Mouse (Mus musculus): ENCODE measurements around the gene Stim1. TPM values are rescaled to one million over a fixed set of nuclear protein-coding genes. Genes with fewer than 3 reads are reported as not detected.

Stim1 gene
- 10 to 100 TPM; 61.3 to 66.8 TPM for total RNA-seq (2021)
- long read RNA-seq, experiment 1, full-length matches to known transcripts, result 11 of 17 reads
- long read RNA-seq, experiment 1, partial matches to known transcripts, result 1 of 17 reads
- long read RNA-seq, experiment 1, other reads (novel, unspliced or antisense), result 5 of 17 reads
- long read RNA-seq, experiment 2, full-length matches to known transcripts, result 22 of 33 reads
- long read RNA-seq, experiment 2, partial matches to known transcripts, result 3 of 33 reads
- long read RNA-seq, experiment 2, other reads (novel, unspliced or antisense), result 8 of 33 reads

DNA sequence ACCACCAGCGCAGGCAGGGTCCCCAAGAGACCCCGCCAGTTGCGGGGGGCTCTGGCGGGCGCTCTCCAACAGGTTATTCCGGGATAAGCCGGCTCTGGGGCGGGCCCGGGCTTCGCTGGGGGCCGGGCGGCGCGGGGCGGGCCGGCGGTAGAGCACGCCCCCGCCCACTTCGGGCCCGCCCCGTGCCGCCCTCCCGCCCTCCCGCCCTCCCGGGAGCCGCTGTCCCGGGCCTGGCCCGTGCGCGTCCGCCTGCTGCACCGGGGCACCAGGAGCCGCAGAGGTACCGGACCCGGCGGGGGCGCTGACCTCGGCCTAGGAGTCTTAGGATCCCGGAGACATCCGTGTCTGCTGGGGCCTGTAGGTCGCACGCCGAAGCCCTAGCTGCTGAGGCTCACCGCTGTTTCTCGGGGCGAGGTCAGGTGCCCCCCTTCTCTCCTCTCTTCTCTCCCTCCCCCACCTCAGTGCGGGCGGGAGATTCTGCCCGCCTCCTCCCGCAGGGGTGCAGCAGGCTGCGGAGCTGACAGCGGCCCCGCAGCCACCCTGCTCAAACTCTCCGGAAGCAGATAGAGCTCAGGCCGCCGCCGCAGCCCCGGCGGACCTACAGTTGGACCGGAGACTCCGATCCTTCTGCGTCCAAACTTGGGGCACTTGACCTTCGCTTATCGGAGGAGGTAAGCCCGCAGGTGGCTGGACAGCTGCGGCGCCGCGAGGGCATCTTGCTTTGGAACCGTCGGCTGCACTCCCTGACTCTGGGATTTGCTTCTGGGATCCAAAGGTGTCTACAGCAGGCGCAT, at the start of gene Stim1:
Gene Stim1, plus strand, starts transcription at position 206 of the 794 bp plus-strand sequence.
- no peak for DNase-seq (ENCODE audit: low spot score in 2 of 2)
- Histone ChIP-seq H3K27ac (peak within 1 kb of the TSS; percentile 90), H3K4me3 (peak within 1 kb of the TSS; percentile 93)
- no peak for TF ChIP-seq CTCF (conservative IDR thresholded peaks at IDR 0.05)

DNA sequence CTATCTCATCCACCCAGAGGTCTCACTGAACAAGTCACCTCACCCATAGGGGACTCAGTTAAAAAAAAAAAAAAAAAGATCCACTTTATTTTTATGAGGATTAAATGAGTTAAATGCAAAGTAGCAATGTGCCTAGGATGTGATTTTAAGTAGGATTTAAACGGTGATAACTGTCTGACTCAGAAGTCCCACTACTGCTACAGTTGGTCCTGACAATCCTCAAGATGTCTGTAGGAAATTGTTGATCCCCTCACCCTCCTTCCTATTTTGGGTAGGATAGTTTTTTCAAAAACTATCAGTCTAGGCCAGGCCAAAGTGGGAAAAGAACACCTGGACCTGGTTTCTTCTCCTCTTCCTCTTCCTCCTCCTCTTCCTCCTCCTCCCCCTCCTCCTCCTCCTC, 45.7 kb upstream of the Stim1 start:
- no peak for TF ChIP-seq CTCF (conservative IDR thresholded peaks at IDR 0.05)
- DNase-seq (ENCODE audit: low spot score in 2 of 2), result no peak
- peak overlapping the region; percentile 63 for H3K27ac ChIP-seq
- H3K4me3 ChIP-seq, result no peak overlapping the region

DNA sequence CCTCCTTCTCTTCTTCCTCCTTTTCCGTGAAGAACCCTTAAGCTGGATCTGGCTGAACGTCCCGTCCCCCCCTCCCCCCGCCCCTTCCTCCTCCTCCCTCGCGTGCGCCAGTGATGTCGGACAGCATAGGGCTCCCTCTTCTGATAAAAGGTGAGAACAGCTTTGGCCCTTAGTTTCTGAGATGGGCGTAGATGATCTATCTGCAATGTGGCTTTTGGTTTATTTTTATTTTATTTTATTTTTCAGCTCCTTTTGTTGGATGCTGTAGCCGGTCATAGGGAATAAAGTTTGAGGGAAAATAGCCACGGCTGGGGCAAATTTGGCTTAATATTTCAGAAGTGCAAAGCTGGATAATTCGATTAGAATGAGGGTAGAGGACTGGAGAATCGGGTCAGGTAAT, 45.3 kb upstream of the Stim1 start:
- peak; percentile 38 to 44 for DNase-seq (ENCODE audit: low spot score in 2 of 2)
- peak overlapping the region; percentile 89 for H3K27ac ChIP-seq
- peak overlapping the region; percentile 68 for H3K4me3 ChIP-seq
- TF ChIP-seq CTCF (conservative IDR thresholded peaks at IDR 0.05), result peak; percentile 66

DNA sequence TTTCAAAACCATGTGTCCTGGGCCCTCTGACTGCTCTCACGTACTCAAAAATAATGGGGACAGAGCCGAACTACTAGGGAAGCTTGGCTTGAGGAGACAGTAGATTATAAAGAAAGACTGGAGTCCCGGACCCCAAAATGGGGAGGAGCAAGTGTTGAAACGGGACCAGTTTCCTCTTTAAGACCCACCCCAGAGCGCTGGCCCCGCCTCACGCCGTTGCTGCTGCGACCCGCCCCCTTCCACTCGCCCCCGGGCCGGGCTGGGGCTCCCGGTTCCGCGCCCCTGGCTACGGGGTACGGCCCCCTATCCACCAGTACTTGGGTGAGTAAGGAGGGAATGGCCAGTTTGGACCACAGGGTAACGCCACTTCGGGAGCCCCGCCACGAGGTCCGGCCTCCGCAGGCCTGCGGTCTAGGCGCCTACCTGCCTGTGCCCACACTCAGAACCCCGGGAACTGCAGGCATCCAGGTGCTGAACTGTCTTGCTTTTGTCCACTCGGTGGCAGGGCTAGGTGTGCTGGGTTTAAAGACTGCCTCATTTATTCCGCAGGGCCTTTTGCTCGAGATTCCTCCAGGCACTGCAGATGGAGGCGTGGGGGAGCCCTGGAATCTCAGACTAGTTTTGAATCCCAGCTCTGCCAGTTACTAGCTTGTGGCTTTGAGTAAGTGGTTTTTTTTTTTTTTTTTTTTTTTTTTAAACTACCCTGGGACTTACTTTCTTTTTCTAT, 44.6 kb upstream of the Stim1 start:
- no peak for TF ChIP-seq CTCF (conservative IDR thresholded peaks at IDR 0.05)
- H3K4me3 ChIP-seq, result peak overlapping the region; percentile 68
- peak; percentile 64 to 66 for DNase-seq (ENCODE audit: low spot score in 2 of 2)

DNA sequence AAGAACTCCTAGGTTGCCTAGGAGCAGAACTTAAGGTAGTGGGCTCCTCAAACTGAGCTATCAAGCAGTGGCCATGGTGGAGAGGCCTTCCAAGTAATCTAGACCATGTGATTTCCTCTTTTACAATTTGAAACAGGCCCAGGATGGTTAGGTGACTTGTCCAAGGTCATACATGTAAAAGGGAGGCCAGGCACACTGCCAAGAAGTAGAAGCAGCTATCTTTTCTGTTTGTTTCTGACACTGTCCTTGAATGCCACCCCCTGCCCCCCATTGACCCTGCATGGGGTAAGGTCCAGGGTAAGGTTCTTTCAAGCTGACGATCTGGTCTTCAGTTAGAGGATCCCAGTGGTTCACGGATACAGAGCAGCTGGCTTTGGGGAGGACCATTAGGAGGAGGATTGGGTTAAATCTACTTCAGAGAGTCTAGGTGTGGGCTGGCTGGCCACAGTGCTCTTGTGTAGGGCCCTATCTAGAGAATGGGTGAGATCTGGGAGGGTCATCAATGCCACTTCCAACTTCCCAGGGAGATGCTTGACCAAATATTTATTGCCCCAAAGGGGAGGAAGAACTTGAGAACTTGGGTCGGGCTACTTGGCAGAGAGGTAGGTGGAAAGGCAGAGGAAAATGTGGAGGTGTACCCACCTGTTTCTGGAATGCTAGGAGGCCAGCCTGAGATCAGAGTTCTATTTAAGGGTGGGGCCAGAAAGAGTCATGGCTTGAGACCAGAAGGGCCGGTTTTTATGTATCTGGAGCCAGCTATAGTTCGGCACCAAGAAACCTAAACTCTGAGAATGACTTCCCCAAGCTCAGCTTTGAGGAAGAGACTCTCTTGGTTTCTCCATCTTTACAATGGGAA, 43.5 kb upstream of the Stim1 start:
- no peak for DNase-seq (ENCODE audit: low spot score in 2 of 2)
- no peak overlapping the region; the same call in 1 of the 2 replicates for H3K4me3 ChIP-seq
- peak overlapping the region; percentile 89; the same call in 1 of the 2 replicates for H3K27ac ChIP-seq
- TF ChIP-seq CTCF (conservative IDR thresholded peaks at IDR 0.05), result no peak

More for the DNA sequence above, 44.6 kb upstream of the Stim1 start:
- H3K27ac ChIP-seq, result peak overlapping the region; percentile 89

DNA sequence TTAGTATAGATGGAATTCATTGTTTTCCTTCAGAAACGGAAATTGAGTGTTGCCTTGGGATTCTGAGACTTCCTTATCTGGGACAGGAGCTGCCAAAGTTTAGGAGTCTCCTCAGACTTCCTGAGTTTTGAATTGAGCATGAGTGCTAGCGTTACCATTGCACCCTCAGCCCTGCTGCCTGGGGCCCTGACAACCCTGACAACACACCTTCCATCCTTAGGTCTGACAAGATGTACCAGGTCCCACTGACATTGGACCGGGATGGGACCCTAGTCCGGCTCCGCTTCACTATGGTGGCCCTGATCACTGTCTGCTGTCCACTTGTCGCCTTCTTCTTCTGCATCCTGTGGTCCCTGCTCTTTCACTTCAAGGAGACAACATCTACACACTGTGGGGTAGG, 41.6 kb upstream of the Stim1 start:
- no peak for DNase-seq (ENCODE audit: low spot score in 2 of 2)
- TF ChIP-seq CTCF (conservative IDR thresholded peaks at IDR 0.05), result no peak

DNA sequence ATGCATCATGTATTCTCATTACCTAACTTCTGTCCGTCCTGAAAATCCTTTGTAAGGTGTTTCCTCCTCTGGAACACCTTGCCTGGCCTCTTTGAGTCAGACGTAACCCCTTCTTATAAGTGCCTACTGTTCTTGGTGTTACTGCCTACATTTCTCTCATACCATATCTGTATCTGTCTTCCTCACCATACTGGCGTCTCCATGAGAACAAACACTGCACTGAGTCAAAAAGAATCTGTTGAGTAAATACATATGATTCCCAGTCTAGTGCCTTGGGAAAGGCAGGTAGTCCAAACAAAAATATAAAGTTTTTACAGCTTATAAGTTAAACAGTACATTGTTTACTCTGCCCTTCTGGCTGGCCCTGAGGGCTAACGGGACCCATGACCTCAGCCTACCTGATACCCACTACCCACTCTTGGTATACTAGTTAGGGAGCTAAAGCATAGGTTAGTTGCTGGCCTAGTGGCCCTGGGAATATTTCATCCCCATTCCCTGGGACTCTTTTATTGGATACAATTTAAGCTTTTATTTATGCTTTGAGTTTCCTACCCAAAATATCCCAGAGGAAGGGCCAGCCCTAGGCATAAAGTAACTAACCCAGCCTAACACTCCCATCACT, 39.4 kb upstream of the Stim1 start:
- Histone ChIP-seq H3K4me3 (no peak overlapping the region), H3K27ac (no peak overlapping the region)
- DNase-seq (ENCODE audit: low spot score in 2 of 2), result no peak
- no peak for TF ChIP-seq CTCF (conservative IDR thresholded peaks at IDR 0.05)

More for the DNA sequence above, 41.6 kb upstream of the Stim1 start:
- Histone ChIP-seq H3K27ac (no peak overlapping the region), H3K4me3 (no peak overlapping the region)

DNA sequence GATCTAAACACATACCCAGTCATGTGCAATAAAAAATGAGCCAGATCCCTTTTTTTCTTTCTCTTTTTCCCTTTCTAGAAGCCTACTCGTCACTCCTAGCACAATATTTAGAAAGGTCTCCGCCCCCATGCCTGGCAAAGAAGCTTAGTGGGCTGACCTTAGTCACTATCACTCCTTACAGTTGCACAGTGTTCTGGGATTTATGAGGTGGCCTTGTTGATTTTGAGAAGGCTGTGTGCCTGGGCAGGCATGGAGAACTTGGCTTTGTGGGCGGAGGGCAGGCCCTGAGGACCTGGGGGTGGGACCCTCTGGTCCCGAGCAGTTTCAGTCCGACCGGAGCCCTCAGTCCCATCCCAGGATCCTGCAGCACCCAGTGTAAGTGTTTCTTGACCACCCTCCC, 37.8 kb upstream of the Stim1 start:
- no peak for DNase-seq (ENCODE audit: low spot score in 2 of 2)
- no peak for TF ChIP-seq CTCF (conservative IDR thresholded peaks at IDR 0.05)
- Histone ChIP-seq H3K27ac (no peak overlapping the region), H3K4me3 (no peak overlapping the region)

DNA sequence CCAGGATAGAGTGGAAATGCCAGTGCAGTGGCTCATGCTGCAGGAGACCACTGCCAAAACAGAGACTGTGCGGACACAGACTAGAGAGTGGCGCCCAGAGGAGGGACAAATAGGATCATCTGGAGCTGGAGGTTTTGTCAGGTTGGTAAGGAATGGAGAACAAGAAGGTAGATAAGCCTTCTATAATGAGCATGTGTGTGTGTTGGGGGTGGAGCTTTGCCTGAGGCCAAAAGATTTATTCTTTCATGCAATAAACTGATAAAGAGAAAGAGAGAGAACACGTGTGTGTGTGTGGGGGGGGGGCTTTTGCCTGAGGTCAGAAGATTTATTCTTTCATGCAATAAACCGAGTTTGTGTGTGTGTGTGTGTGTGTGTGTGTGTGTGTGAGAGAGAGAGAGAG, 34.5 kb upstream of the Stim1 start:
- TF ChIP-seq CTCF (conservative IDR thresholded peaks at IDR 0.05), result no peak
- no peak for DNase-seq (ENCODE audit: low spot score in 2 of 2)
- no peak overlapping the region for H3K4me3 ChIP-seq
- no peak overlapping the region for H3K27ac ChIP-seq

DNA sequence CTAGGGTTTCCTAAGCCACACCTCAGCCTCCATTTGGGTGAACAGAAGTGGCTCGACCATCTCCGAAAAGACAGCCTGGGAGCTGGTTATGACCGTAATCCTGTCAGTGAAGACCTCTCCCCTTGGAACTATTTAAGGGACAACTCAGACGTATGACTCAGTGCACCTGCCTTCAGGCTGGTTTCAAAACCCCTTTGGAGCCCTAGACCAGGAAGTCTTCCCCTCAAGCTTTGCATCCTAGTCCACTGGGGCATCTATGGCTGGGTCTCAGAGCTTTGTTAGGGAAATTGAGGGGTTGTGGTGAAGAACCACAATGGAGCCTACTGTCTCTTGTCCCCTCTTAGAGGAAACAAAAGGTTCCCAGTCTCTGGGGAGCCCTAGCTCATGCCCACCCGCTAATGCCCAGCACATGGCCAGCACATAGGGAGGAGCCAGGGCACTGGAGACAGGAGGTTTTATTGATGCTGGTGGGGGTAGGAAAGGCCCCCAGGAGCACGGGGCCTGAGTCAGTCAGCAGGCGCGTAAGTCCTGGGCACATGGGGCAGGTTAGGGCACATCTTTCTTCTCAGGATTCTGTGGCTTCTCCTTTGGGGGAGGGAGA, 28.8 kb upstream of the Stim1 start:
- no peak for TF ChIP-seq CTCF (conservative IDR thresholded peaks at IDR 0.05)
- Histone ChIP-seq H3K4me3 (no peak overlapping the region), H3K27ac (peak overlapping the region; percentile 72)
- peak in 1 of 2 experiments; percentile 36 for DNase-seq (ENCODE audit: low spot score in 2 of 2)

DNA sequence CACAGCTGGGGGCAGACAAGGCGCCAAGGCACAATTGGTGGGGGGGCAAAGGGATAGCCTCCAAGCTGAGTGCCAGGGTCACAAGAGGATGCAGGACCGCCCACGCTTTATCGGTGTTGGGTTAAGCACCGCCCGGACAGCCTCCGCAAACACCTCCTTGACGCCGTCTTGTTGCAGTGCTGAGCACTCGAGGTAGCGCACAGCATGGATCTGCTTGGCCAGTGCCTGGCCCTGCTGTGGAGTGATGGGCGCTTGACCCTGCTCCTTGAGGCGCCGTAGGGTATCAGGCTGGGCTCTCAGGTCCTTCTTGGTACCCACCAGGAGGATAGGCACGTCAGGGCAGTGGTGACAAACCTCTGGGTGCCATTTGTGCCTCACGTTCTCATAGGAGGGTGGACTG, 28.0 kb upstream of the Stim1 start:
- DNase-seq (ENCODE audit: low spot score in 2 of 2), result no peak
- TF ChIP-seq CTCF (conservative IDR thresholded peaks at IDR 0.05), result no peak
- H3K27ac ChIP-seq, result peak overlapping the region; percentile 72
- no peak overlapping the region for H3K4me3 ChIP-seq

All from layer of hippocampus, adult 2 months (tissue).